Comparison of ENCODE assay signal across 15 mouse cellular contexts in genomic region chr14:30103946-30104536, GRCm38 (mm10).
DNase-seq lines count a peak whose midpoint lies in the region; TF ChIP-seq lines count a peak whose summit lies in the region.
"Had no signal": no experiment of that assay in that cellular context is flagged by ENCODE, and none has a peak within 500 bp of the region (broad histone marks: within the 10 kb centered on the region; RNA-seq: fewer than 3 reads in every experiment).

No protein-coding gene starts in this region.

- no peak overlapping the region for H3K4me3 ChIP-seq in CH12.LX (replicated peaks in 1 of 3; ENCODE audit: low read depth in 2 of 3, low read length in 2 of 3, poor library complexity in 1 of 3)
- H3K4me3 ChIP-seq in thymus, adult 2 months (ENCODE audit: control insufficient read depth, insufficient read depth, low read length): no peak overlapping the region
- H3K4me3 ChIP-seq: forebrain, embryonic 10.5 days; limb, embryonic 12.5 days; megakaryocyte, embryonic 14.5 days had no signal

- TF ChIP-seq POLR2A in CH12.LX (IDR thresholded peaks at IDR 0.05; ENCODE audit: low read depth, low read length): no peak
- no peak for TF ChIP-seq POLR2A in thymus, adult 2 months (IDR thresholded peaks at IDR 0.05; ENCODE audit: control insufficient read depth, extremely low read depth, insufficient read depth, low read length, poor library complexity)

- dilution Hi-C loops in CH12.LX (cut with MboI; ENCODE audit: extremely low pct_ligation_motif_present, extremely low pct_unique_long_range_greater_than_20kb, low sequenced_read_pairs): no loop called here

- intact Hi-C loops in left cerebral cortex, postnatal 4 days (cut with DNase I): no loop called here

- in situ Hi-C loops in CH12.LX (cut with MboI; ENCODE audit: low pct_ligation_motif_present, low pct_unique_long_range_greater_than_20kb, low sequenced_read_pairs): no loop called here

- TF ChIP-seq CTCF in CH12.LX (conservative IDR thresholded peaks at IDR 0.05 in 1 of 2, IDR thresholded peaks at IDR 0.05 in 1 of 2; ENCODE audit: low read depth in 2 of 2, low read length in 2 of 2): peak in 1 of 2 experiments; percentile 49; a peak in 2 of 4 replicates
- peak; percentile 29; the same call in 1 of the 2 replicates for TF ChIP-seq CTCF in thymus, adult 2 months (IDR thresholded peaks at IDR 0.05; ENCODE audit: borderline replicate concordance, control insufficient read depth, extremely low read depth, insufficient read depth, low read length, poor library complexity)

- H3K79me2 ChIP-seq in CH12.LX (replicated peaks; ENCODE audit: control insufficient read depth, extremely low read depth, insufficient read depth, poor library complexity, severe bottlenecking): no peaks in the 10 kb centered on the region

- no peak overlapping the region for H3K4me2 ChIP-seq in CH12.LX (ENCODE audit: insufficient read depth, low read depth, poor library complexity, severe bottlenecking)
- H3K4me2 ChIP-seq: limb, embryonic 12.5 days had no signal

- H3K9me3 ChIP-seq in CH12.LX (replicated peaks; ENCODE audit: low read length): no peaks in the 10 kb centered on the region
- H3K9me3 ChIP-seq: forebrain, embryonic 10.5 days; limb, embryonic 12.5 days; megakaryocyte, embryonic 14.5 days had no signal

- H3K4me1 ChIP-seq in CH12.LX (ENCODE audit: control insufficient read depth in 1 of 2, insufficient read depth in 2 of 2): peaks cover 5 to 44% of the 10 kb centered on the region in 2 experiments
- H3K4me1 ChIP-seq in thymus, adult 2 months (replicated peaks; ENCODE audit: control insufficient read depth, insufficient read depth, low read length): peaks cover 47% of the 10 kb centered on the region
- H3K4me1 ChIP-seq: forebrain, embryonic 10.5 days; limb, embryonic 12.5 days; megakaryocyte, embryonic 14.5 days had no signal

- H3K27me3 ChIP-seq in CH12.LX (replicated peaks): no peaks in the 10 kb centered on the region
- H3K27me3 ChIP-seq in thymus, adult 2 months (ENCODE audit: control insufficient read depth, insufficient read depth, low read length): no peaks in the 10 kb centered on the region
- H3K27me3 ChIP-seq: limb, embryonic 12.5 days had no signal

- no peak for TF ChIP-seq EP300 in CH12.LX (IDR thresholded peaks at IDR 0.05; ENCODE audit: low read length)

- no peak overlapping the region for H3K27ac ChIP-seq in CH12.LX (ENCODE audit: insufficient read depth, low read depth)
- peak overlapping the region; percentile 94 for H3K27ac ChIP-seq in thymus, adult 2 months (ENCODE audit: control insufficient read depth, insufficient read depth, low read length)
- H3K27ac ChIP-seq: forebrain, embryonic 10.5 days; limb, embryonic 12.5 days had no signal

- H3K36me3 ChIP-seq in CH12.LX (replicated peaks in 1 of 2; ENCODE audit: control insufficient read depth in 1 of 2, insufficient read depth in 1 of 2, low read length in 1 of 2): no peaks in the 10 kb centered on the region
- no peaks in the 10 kb centered on the region for H3K36me3 ChIP-seq in thymus, adult 2 months (ENCODE audit: control insufficient read depth, insufficient read depth, low read length)
- H3K36me3 ChIP-seq: forebrain, embryonic 10.5 days; limb, embryonic 12.5 days had no signal

- no peak overlapping the region for H3K9ac ChIP-seq in CH12.LX (ENCODE audit: insufficient read depth, low read depth)
- H3K9ac ChIP-seq: limb, embryonic 12.5 days had no signal

- WGBS in thymus, adult 2 months: 68% methylated on average over 8 of the region's 8 CpGs

- peak; percentile 7 for DNase-seq in embryo, embryonic 11 days
- DNase-seq in embryo, embryonic 10.5 days (ENCODE audit: low spot score): no peak
- DNase-seq in left cerebral cortex, postnatal 4 days: peak; percentile 33
- no peak for DNase-seq in left cerebral cortex, adult 9 months (ENCODE audit: low spot score in 2 of 2)
- DNase-seq in CH12.LX (ENCODE audit: extremely low read depth): peak; percentile 85
- DNase-seq in thymus, adult 2 months: peak; percentile 53
- DNase-seq in layer of hippocampus, adult 8-10 months (ENCODE audit: low spot score in 2 of 2): no peak
- no peak for DNase-seq in frontal cortex, postnatal 14 days (ENCODE audit: low spot score in 2 of 2)
- DNase-seq: cerebellum, adult 18-20 months; heart, postnatal 36 days; kidney, postnatal 10 days; right cerebral cortex, postnatal 25 days had no signal

- TF ChIP-seq RAD21 in CH12.LX (IDR thresholded peaks at IDR 0.05; ENCODE audit: low read depth, low read length): peak; percentile 34

TF ChIP-seq in CH12.LX, 34 proteins besides CTCF, POLR2A, EP300 and RAD21:
- TF ChIP-seq HCFC1 (IDR thresholded peaks at IDR 0.05; ENCODE audit: low read depth, low read length) (no peak), KAT2A (IDR thresholded peaks at IDR 0.05; ENCODE audit: insufficient replicate concordance, low read length) (0 out of 2 replicates have a peak, but pooled peaks have one; percentile 15), GABPA (IDR thresholded peaks at IDR 0.05; ENCODE audit: insufficient replicate concordance, low read depth, low read length) (no peak), CHD2 (IDR thresholded peaks at IDR 0.05; ENCODE audit: low read length) (peak; percentile 26; the same call in 1 of the 2 replicates), IRF4 (IDR thresholded peaks at IDR 0.05; ENCODE audit: low read depth, low read length) (no peak), MEF2A (IDR thresholded peaks at IDR 0.05; ENCODE audit: borderline replicate concordance, low read depth, low read length) (no peak), SMC3 (IDR thresholded peaks at IDR 0.05; ENCODE audit: low read depth, low read length) (peak; percentile 11; the same call in 1 of the 2 replicates), MAX (IDR thresholded peaks at IDR 0.05; ENCODE audit: low read length) (no peak), USF2 (conservative IDR thresholded peaks at IDR 0.05; ENCODE audit: low read depth, low read length) (no peak), POLR2AphosphoS2 (IDR thresholded peaks at IDR 0.05; ENCODE audit: low read depth, low read length) (no peak), TCF12 (IDR thresholded peaks at IDR 0.05; ENCODE audit: low read depth, low read length) (peak; percentile 39; the same call in 1 of the 2 replicates), NELFE (IDR thresholded peaks at IDR 0.05; ENCODE audit: low read depth, low read length) (no peak), BHLHE40 (IDR thresholded peaks at IDR 0.05; ENCODE audit: low read depth, low read length) (0 out of 2 replicates have a peak, but pooled peaks have one; percentile 16), ZC3H11A (IDR thresholded peaks at IDR 0.05; ENCODE audit: low read depth, low read length) (no peak)
TF ChIP-seq in CH12.LX: peak in this region for 5.

Comparison
In these comparisons a context has a peak if more than half of its experiments do, and no peak if none do; other contexts are left out.
1. DNase-seq: peak in embryo, embryonic 11 days (single experiment), left cerebral cortex, postnatal 4 days (single experiment), CH12.LX (single experiment) and thymus, adult 2 months (single experiment); none in embryo, embryonic 10.5 days (single experiment), left cerebral cortex, adult 9 months (0 of 2), layer of hippocampus, adult 8-10 months (0 of 2) and frontal cortex, postnatal 14 days (0 of 2).